ENCODE assay signal across 21 mouse cellular contexts in the genomic region with DNA sequence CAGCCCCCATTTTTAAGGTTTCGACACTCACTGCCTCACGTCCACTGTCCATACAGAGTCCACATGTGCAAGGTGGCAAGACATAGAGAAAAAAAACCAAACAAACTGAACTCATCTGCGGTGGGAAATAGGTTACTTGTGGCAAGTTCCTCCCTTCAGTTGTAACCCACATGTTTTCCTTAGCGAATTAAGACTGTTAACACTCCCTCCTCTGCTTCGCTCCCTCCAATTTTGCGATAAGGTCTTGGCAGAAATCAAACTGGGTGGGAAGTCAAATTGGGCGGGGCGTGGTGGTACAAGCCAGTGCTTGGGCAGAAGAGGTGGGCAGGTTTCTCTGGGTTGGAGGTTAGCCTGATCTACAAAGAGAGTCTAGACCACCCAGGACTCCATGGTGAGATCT.
DNase-seq lines count a peak whose midpoint lies in the region; ATAC-seq lines count a peak whose summit lies in the region.
"Had no signal": no experiment of that assay in that cellular context is flagged by ENCODE, and none has a peak within 500 bp of the region (broad histone marks: within the 10 kb centered on the region; RNA-seq: fewer than 3 reads in every experiment).

No protein-coding gene starts in this region.

- peak; percentile 3; the same call in 1 of the 2 replicates for ATAC-seq in common myeloid progenitor, adult 5-6 weeks (replicated peaks; ENCODE audit: low read depth, poor library complexity, severe bottlenecking)
- peak; percentile 9; the same call in 1 of the 2 replicates for ATAC-seq in megakaryocyte progenitor cell, adult 5-6 weeks (replicated peaks; ENCODE audit: poor library complexity)
- no peak for ATAC-seq in monocyte, adult 5-6 weeks (replicated peaks; ENCODE audit: insufficient number of reproducible peaks, low FRiP score, low TSS enrichment, poor library complexity, severe bottlenecking)
- ATAC-seq: forebrain, embryonic 15.5 days; hindbrain, postnatal 0 days; midbrain, embryonic 15.5 days; Patski had no signal

- peak; percentile 9 for DNase-seq in thymus, postnatal 0 days (ENCODE audit: low spot score)
- DNase-seq in thymus, postnatal 25 days, result no peak
- no peak for DNase-seq in cerebellum, adult 8-10 months
- no peak for DNase-seq in layer of hippocampus, postnatal 36 days
- DNase-seq: adrenal gland, postnatal 36 days; cerebellum, adult 9-11 months; gastrocnemius, postnatal 10 days; heart, adult 11 months; heart, postnatal 10 days; kidney, adult 8-10 months; kidney, postnatal 10 days; lung, postnatal 14 days; right cerebral cortex, postnatal 4 days; thymus, postnatal 4 days had no signal
